Mouse (Mus musculus): Measurements from ENCODE around the gene Cds1. TPM values are rescaled to one million over a fixed set of nuclear protein-coding genes. Genes with fewer than 3 reads are reported as not detected.

Cds1 gene
- polyA plus RNA-seq, 1 experiment from 2014 or later = 32.4 TPM

- H3K9me3 ChIP-seq (ENCODE audit: low read length) = no peaks in the 10 kb centered on the region
- no peak overlapping the region; the same call in 1 of the 2 replicates for H3K27ac ChIP-seq (ENCODE audit: low read length)
- H3K9ac ChIP-seq (replicated peaks; ENCODE audit: low read depth) = no peak overlapping the region
- peak; percentile 89 for TF ChIP-seq EP300 (IDR thresholded peaks at IDR 0.05)
- TF ChIP-seq CTCF (IDR thresholded peaks at IDR 0.05) = no peak
- H3K4me1 ChIP-seq (ENCODE audit: insufficient read depth, low read depth, low read length) = no peaks in the 10 kb centered on the region
- H3K27me3 ChIP-seq (replicated peaks; ENCODE audit: insufficient read depth, low read length) = no peaks in the 10 kb centered on the region; the same call in 1 of the 2 replicates
- H3K4me3 ChIP-seq (ENCODE audit: low read depth, low read length) = peak overlapping the region; percentile 80
- 32% methylated on average over 5 of the region's 5 CpGs for WGBS
- peak overlapping the region; percentile 98 for H3K4me2 ChIP-seq (replicated peaks; ENCODE audit: low read depth, low read length)
- ATAC-seq (peak; percentile 30), DNase-seq (ENCODE audit: low spot score) (peak; percentile 86)
- no peaks in the 10 kb centered on the region for H3K36me3 ChIP-seq (ENCODE audit: insufficient read depth, low read length)
These were observed 2.2 kb downstream of the Cds1 start for GRCm38 (mm10) chr5:101767086-101767485.

DNA sequence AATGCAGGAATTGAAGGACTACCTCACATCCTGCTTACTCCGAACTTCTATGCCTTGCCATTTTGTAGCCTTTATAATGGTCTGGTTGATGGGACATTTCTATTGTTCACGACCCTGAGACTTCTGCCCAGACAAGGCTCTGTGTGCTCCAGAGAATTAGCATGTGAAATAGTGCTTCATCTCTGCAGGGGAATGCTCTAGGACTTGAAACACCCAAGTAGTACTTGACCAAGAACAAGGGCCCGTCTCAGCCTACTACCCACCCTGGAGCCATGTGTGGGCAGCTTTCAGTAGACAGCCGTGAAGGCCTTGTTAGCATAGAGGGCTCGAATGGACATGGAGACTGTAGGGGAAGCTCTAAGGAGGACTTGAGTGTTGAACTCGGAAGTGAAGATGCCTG lies 2.6 kb downstream of the Cds1 start:
- H3K27me3 ChIP-seq (replicated peaks; ENCODE audit: insufficient read depth, low read length) = no peaks in the 10 kb centered on the region; the same call in 1 of the 2 replicates
- 52% methylated on average over 6 of the region's 6 CpGs for WGBS

GRCm38 (mm10) chr5:101768558-101768957 lies 3.6 kb downstream of the Cds1 start:
- Histone ChIP-seq H3K4me1 (ENCODE audit: insufficient read depth, low read depth, low read length) (no peaks in the 10 kb centered on the region), H3K9ac (replicated peaks; ENCODE audit: low read depth) (no peak overlapping the region), H3K4me2 (replicated peaks; ENCODE audit: low read depth, low read length) (no peak overlapping the region), H3K27ac (ENCODE audit: low read length) (0 out of 2 replicates have a peak overlapping the region, but pooled peaks have one; percentile 55), H3K4me3 (ENCODE audit: low read depth, low read length) (no peak overlapping the region), H3K27me3 (replicated peaks; ENCODE audit: insufficient read depth, low read length) (no peaks in the 10 kb centered on the region; the same call in 1 of the 2 replicates), H3K9me3 (ENCODE audit: low read length) (no peaks in the 10 kb centered on the region), H3K36me3 (ENCODE audit: insufficient read depth, low read length) (no peaks in the 10 kb centered on the region)
- no peak for DNase-seq (ENCODE audit: low spot score)
- no peak for ATAC-seq
- 87% methylated on average over 7 of the region's 7 CpGs for WGBS
- TF ChIP-seq EP300 (IDR thresholded peaks at IDR 0.05) = no peak
- TF ChIP-seq CTCF (IDR thresholded peaks at IDR 0.05) = no peak

More for the DNA sequence above, 2.6 kb downstream of the Cds1 start:
- no peaks in the 10 kb centered on the region for H3K36me3 ChIP-seq (ENCODE audit: insufficient read depth, low read length)
- ATAC-seq (peak; percentile 5; the same call in 1 of the 2 replicates), DNase-seq (ENCODE audit: low spot score) (peak; percentile 71)
- H3K9ac ChIP-seq (replicated peaks; ENCODE audit: low read depth) = no peak overlapping the region
- H3K4me1 ChIP-seq (ENCODE audit: insufficient read depth, low read depth, low read length) = no peaks in the 10 kb centered on the region
- no peaks in the 10 kb centered on the region for H3K9me3 ChIP-seq (ENCODE audit: low read length)
- no peak overlapping the region for H3K4me3 ChIP-seq (ENCODE audit: low read depth, low read length)
- peak overlapping the region; percentile 55 for H3K27ac ChIP-seq (ENCODE audit: low read length)
- no peak for TF ChIP-seq CTCF (IDR thresholded peaks at IDR 0.05)
- TF ChIP-seq EP300 (IDR thresholded peaks at IDR 0.05) = no peak; the same call in 1 of the 2 replicates
- H3K4me2 ChIP-seq (replicated peaks; ENCODE audit: low read depth, low read length) = no peak overlapping the region; the same call in 1 of the 2 replicates

- ATAC-seq (no peak), DNase-seq (ENCODE audit: low spot score) (no peak)
- TF ChIP-seq EP300 (IDR thresholded peaks at IDR 0.05) (no peak), CTCF (IDR thresholded peaks at IDR 0.05) (no peak)
- H3K4me2 ChIP-seq (replicated peaks; ENCODE audit: low read depth, low read length) = no peak overlapping the region
- no peak overlapping the region for H3K9ac ChIP-seq (replicated peaks; ENCODE audit: low read depth)
- H3K27me3 ChIP-seq (replicated peaks; ENCODE audit: insufficient read depth, low read length) = no peaks in the 10 kb centered on the region
- H3K36me3 ChIP-seq (ENCODE audit: insufficient read depth, low read length) = no peaks in the 10 kb centered on the region
- H3K27ac ChIP-seq (ENCODE audit: low read length) = no peak overlapping the region
- H3K4me1 ChIP-seq (ENCODE audit: insufficient read depth, low read depth, low read length) = no peaks in the 10 kb centered on the region
- H3K9me3 ChIP-seq (ENCODE audit: low read length) = no peaks in the 10 kb centered on the region
- H3K4me3 ChIP-seq (ENCODE audit: low read depth, low read length) = no peak overlapping the region
- WGBS = 63% methylated on average over 9 of the region's 9 CpGs
These were observed 7.7 kb downstream of the Cds1 start for GRCm38 (mm10) chr5:101772621-101773020.

DNA sequence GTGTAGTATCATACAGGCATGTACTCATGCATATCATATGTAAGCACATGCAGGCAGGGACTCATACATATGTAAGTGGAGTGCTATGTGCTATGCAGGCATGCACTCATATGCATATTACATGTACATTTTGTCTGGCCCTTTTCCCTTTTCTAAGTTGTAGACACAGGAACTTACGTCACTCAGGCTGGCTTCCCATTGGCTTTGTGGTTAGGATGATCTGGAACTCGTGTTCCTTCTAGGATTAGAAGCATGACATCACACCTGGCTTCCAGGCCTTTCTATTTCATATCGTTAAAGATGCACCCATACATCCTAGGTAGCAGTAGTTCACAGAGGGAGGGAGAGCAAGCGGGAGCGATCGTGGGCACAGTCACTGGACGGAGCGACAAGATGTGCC lies 10.3 kb downstream of the Cds1 start:
- Histone ChIP-seq H3K4me1 (ENCODE audit: insufficient read depth, low read depth, low read length) (no peaks in the 10 kb centered on the region), H3K4me3 (ENCODE audit: low read depth, low read length) (no peak overlapping the region), H3K36me3 (ENCODE audit: insufficient read depth, low read length) (no peaks in the 10 kb centered on the region), H3K9ac (replicated peaks; ENCODE audit: low read depth) (no peak overlapping the region), H3K27ac (ENCODE audit: low read length) (no peak overlapping the region), H3K4me2 (replicated peaks; ENCODE audit: low read depth, low read length) (no peak overlapping the region), H3K9me3 (ENCODE audit: low read length) (no peaks in the 10 kb centered on the region), H3K27me3 (replicated peaks; ENCODE audit: insufficient read depth, low read length) (no peaks in the 10 kb centered on the region)
- ATAC-seq (no peak), DNase-seq (ENCODE audit: low spot score) (no peak)
- TF ChIP-seq EP300 (IDR thresholded peaks at IDR 0.05) = no peak
- no peak for TF ChIP-seq CTCF (IDR thresholded peaks at IDR 0.05)
- WGBS = 88% methylated on average over 8 of the region's 8 CpGs

- DNase-seq (ENCODE audit: low spot score) (no peak), ATAC-seq (no peak)
- Histone ChIP-seq H3K27me3 (replicated peaks; ENCODE audit: insufficient read depth, low read length) (no peaks in the 10 kb centered on the region), H3K4me2 (replicated peaks; ENCODE audit: low read depth, low read length) (no peak overlapping the region), H3K9ac (replicated peaks; ENCODE audit: low read depth) (no peak overlapping the region), H3K4me1 (ENCODE audit: insufficient read depth, low read depth, low read length) (no peaks in the 10 kb centered on the region), H3K27ac (ENCODE audit: low read length) (no peak overlapping the region), H3K4me3 (ENCODE audit: low read depth, low read length) (no peak overlapping the region), H3K9me3 (ENCODE audit: low read length) (no peaks in the 10 kb centered on the region), H3K36me3 (ENCODE audit: insufficient read depth, low read length) (no peaks in the 10 kb centered on the region)
- TF ChIP-seq CTCF (IDR thresholded peaks at IDR 0.05) (no peak), EP300 (IDR thresholded peaks at IDR 0.05) (no peak)
- 80% methylated on average over 8 of the region's 8 CpGs for WGBS
These were observed 11.6 kb downstream of the Cds1 start for GRCm38 (mm10) chr5:101776528-101776927.

Measured in lung, postnatal 0 days (tissue).